Mouse (Mus musculus): ENCODE data around the gene Phf7.

Phf7 gene

DNA sequence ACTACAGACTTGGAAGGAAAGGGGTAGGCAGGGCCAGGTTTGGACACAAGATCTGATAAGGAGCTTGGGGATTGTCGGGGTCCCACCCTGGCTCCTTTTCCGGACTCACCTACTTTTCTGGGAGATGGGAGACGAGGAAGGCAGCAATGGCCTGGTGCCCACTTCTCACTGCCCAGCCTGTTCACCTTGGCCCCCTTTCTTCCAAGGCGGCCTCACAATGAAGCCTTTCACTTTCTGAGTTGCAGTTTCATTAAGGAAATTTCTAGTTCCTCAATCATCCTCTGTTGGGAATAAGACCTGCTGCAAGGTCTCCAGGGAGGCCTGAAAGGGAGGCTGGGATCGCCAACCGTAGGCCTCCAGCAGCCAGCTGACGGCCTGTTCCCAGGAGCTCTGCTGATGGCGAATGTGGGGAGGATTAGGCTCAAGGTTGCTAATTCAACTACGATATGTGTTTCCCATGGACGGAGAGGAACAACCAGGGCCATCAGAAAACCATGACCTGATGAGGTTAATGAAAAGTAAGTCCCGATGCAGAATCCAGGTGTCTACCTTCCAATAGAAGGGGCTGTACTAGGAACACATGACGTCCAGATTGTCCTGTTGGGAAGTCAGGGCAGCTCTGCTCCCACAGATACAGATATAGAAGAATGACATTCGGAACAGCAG lies 18.6 kb downstream of the Phf7 start:
- no peak for DNase-seq

DNA sequence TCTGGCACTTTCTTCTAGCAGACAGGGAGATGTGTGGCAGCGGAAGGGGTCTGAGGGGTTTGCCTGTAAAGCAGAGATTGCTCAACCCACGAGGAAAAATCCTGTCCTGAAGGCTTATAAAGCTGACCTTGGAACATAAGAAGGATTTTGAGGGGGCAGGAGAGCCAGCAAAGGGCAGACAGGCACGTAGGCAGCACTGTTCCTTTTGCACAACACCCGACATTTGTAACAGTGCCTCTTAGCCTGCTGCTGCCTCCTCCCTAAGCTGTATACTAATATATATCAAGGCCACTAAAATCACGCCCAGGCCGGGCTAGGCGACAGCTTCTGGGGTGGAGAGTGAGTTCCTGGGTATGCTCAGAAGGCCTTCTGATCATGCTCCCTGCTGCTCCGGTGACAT lies 20.7 kb downstream of the Phf7 start:
- DNase-seq, result no peak

DNA sequence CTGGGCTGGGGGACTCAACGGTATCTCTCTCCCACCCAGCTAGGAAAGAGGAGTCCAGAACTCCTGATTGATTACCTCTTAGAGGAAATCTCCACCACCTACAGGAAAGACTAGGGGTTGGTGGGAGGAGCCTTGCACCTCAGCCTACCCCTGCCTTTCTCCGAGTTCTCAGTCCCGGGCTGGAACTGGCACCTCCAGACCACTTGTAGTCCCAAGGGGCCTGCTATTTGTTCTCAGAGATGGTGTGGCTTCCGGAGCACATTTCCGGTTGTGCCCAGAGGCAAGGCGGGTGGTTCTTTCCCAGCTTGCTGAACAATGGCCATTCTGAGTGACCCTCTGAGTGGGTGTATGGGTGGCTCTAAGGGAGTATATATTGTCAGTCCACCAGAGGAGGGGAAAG lies 22.9 kb downstream of the Phf7 start:
- DNase-seq, result no peak

DNA sequence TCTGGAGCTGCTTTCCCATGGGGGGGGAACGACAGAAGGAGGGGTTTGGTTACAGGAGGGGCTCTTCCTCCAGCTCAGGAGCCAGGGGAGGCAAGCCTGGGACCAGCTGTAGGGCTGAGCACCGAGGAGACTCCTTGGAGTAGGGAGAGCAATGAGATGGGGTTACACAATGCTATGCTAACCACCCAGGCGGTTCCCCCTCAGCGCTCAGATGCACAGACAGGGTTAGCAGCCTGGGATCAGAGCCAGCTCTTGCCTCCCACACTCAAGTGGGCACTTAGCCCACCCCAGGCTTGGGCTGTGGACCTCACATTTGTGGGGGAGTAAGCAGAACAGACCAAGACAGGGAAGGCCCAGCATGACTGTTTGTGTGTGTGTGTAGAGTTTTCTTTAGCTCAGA lies 24.1 kb downstream of the Phf7 start:
- DNase-seq, result no peak

DNA sequence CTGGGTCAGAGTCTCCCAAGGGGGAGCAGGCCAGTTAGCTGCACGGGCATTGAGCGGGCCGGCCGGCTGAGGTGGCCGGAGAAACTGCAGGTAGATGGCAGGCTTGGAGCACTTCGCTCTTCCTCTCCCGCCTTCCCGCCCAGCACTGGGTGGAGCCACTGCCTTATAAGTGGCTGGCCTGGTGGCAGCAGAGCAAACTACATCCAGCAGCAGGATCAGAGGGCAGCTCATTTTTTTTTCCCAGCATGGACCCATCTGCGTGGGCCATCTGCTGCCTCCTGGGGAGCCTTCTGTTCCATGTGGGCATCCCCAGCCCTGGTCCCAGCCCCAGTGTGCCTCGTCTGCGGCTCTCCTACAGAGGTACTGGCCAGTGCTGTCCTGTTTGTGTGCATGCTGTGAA lies 33.5 kb downstream of the Phf7 start, which contains the start of gene Sema3g:
Gene Sema3g, plus strand, starts transcription at position 195 of the 400 bp plus-strand sequence.
- DNase-seq, result peak; percentile 87

DNA sequence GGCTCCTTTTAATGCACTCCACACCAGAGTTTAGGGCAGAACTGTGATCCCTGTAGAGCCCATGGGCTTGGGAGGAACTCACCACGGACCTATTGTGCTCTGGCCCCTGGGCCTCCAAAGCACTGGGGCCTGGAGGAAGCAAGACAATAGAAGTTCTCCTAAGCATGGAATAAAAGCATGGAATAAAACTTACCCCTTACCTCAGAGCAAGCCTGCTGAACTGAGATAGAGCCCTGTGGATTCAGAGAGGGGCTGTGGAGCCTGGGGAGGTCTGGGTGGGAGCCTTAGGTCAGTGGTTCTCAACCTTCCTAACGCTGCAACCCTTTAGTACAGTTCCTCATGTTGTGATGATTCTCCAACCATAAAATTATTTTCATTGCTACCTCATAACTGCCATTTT lies 34.3 kb downstream of the Phf7 start, which contains the start of gene Nisch:
Gene Nisch, minus strand, starts transcription at position 101 of the 400 bp plus-strand sequence.
- DNase-seq, result no peak

DNA sequence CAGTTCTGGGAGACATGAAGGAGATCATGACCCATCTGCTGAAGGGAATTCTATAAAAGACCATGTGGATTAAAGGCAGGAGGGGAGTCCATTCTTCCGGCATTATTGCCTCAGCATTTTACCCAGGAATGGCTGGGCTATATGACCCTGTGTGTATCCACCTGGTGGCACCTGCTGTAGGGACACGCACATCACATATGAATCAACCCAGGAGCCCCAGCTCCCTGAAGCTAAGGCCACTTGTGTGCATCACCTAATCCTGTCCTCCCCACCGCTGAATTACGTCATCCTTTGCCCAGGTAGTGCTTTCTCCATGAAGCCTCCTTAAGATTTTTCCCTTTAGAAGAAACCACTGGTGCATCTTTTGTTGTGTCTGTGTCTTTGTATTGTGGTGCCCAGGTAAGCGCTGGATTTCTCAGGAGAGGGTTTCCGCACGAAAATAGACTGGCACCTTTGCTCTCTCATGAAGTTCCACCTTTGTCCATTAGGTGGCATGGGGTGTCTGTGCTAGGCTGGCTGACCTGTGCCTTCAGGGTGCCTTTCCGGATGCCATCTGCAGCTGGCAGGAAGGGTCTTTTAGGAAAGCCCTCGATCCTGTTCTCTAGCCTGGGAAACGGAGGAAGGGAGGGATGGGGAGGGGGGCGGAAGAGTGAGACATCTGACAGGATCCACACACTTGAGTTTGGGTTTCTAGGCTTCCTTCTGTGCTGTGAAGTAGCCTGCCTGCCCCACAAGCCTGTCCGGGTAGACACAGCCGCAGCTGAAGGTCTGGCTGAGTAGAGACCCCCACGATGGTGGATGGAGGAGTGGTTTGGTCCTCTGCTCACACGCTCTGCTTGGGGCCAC lies 35.7 kb downstream of the Phf7 start:
- peak; percentile 68 for DNase-seq

DNA sequence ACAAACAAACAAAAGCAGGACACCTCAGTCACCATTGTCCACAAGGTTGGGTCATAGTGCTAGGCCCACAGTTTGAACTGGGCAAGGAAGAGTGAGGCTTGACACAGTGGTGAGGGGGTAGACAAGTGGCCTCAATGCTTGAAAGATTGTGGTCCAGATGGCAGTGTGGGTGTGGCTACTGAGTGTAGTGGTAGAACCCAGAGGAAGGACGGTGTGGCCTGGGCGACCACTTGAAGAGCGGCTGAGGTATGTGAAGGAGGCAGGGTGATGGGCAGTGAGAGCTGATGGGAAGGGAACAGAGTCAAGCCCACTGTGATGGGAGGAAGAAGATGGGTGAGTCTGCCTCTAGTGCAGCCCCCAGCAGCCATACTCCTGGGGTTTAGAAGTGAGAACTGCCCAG lies 36.4 kb downstream of the Phf7 start:
- DNase-seq, result peak; percentile 41

DNA sequence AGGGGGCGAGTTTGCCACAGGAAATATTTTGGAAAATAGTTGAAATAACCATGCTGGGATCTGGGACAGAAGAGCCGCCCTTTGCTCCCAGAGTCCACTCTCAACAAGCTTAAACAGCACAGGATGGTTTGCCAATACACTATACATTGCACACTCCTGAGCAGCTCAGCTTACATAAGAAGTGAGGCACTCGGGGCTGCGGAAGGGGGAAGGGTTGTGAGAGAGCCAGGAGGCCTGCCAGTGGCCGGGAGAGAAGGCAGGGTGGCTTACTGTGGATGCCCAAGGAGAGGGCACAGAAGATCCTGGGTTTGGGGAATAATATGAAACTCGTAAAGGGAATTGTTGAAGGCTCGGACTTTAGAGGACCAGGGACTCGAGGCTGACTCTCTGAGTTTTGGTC lies 37.2 kb downstream of the Phf7 start:
- DNase-seq, result no peak

DNA sequence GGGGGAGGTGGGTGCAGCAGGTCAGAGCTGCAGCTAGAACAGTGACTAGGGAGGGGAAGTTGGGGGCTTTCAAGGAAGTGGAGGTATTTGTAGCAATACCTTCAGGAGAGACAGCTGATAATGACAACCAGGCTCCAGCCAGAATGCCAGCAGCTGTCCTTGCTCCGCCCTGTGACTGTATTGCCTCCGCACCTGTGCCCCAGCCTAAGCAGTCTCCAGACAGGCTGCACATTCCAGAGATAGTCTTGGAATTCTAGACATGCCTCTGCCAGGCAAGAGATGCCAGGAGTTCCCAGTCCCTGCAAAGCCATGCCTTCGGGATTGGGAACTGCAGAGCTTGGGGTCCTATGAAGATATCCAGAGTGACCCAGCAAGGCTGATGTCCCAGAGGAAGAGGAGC lies 38.6 kb downstream of the Phf7 start:
- peak; percentile 9 for DNase-seq

DNA sequence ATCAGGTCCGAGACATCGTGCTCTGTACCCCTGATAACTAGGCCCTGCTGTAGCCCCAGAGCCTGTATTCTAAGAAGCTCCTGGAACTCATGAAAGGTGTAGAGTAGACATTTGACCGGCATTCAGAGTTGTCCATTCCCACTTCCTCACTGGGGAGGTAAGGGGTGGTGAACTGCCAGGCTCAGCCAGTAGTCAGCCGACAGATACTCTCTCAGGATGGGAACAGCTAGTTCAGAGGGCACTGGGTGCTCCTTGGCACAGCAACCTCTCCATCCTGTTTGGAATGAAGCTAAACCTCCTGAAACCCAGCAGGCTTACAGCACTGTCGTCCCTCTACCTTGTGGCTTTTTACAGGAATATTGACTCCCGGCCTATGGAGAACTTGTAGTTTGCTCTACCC lies 39.3 kb downstream of the Phf7 start:
- DNase-seq, result no peak

DNA sequence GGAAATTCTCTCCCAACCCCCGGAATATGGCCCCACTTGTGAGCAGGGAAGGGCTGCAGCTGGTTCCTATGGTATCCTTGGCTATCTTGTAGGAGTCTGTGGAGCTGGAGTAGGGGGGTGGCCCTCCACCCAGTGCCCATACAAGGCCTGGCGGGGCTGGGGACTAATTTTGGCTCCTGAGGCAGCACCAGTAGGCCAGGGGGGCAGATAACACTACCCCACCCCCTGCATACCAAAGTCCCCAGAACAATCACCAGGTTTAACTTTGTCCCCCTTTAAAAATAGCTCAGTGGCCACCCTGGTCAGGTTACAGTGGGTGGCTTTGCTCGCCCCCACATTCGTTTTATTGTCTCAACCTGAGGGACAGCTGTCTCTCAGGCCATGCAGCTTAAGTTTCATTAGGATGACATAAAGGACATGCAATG lies 42.0 kb downstream of the Phf7 start:
- DNase-seq, result no peak

DNA sequence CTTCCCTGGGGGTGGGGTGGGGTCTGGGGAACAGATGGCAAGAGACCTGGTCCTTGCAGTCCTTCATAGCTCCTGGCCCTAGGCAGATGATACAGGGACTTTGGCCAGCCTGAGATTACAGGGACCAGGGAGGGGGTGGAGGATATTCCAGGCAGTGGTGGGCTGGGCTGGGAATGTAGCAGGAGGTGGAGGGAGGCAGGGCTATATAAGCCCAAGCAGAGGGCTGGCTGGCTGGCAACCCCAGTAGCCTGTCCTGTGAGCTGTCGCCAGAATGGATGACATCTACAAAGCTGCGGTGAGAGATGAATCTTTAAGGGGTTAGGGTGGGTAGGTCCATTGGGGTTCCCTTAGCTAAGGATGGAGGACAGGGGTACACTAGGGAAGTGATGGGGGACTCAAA lies 43.0 kb downstream of the Phf7 start, which contains the start of gene Tnnc1:
Gene Tnnc1, plus strand, starts transcription at position 229 of the 400 bp plus-strand sequence.
- no peak for DNase-seq

DNA sequence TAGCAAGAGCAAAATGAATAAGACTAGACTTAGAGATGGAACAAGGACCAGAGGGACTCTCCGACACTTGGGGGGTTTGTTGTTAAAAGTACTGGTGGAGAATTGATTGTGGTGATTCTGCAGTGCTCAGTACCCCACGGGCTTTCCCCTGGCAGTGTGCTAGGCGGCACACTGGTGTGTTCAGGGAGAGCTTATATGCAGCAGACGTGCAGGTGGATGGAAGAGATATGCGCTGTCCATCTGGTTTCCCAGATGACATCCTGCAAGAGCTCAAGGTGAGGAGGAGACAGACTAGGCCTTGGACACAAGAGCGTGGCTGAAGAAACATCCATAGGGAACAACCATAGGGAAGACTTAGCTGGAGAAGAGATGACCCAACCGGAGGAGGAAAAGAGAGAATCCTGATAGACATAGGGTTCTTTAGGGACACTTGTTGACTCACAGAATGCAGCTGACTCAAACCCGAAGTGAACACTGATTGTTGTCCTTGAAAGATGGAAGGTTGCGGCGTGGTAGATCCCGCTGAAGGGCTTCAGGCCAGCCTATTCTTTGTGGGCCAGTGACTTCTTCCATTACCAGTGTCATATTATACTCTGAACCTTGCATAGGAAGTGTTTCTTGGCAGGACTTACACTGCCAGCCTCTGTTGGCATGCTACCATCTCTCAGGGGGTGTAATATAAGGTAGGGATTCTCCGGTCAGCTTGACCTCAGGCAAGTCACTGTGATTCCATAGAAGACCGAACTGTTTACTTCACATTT lies 43.9 kb downstream of the Phf7 start:
- DNase-seq, result peak; percentile 63

DNA sequence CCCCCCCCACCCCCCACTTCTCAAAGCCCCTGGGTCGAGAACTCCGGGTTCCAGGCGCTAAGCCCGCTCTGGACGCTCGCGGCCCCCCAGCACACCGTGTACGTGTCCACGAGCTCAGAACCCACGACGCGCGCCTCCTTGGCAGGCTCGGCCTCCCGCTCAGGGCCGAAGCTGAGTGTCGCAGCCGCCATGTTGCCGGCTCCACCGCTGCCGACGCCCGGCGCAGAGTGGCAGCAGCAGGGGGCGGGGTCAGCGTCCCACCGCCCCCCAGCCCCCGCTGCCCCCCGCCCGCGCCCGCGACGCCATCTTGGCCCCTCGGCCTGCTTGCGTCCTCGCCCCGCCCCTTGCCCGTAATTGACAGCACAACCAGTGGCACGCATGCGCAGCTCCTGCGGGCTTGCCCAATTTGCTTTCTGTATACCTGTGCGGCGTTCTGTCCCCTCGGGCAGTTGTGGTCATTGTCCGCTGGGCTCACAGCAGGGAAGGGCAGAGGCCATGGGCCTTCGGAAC lies 44.6 kb downstream of the Phf7 start:
- peak; percentile 96 for DNase-seq

DNA sequence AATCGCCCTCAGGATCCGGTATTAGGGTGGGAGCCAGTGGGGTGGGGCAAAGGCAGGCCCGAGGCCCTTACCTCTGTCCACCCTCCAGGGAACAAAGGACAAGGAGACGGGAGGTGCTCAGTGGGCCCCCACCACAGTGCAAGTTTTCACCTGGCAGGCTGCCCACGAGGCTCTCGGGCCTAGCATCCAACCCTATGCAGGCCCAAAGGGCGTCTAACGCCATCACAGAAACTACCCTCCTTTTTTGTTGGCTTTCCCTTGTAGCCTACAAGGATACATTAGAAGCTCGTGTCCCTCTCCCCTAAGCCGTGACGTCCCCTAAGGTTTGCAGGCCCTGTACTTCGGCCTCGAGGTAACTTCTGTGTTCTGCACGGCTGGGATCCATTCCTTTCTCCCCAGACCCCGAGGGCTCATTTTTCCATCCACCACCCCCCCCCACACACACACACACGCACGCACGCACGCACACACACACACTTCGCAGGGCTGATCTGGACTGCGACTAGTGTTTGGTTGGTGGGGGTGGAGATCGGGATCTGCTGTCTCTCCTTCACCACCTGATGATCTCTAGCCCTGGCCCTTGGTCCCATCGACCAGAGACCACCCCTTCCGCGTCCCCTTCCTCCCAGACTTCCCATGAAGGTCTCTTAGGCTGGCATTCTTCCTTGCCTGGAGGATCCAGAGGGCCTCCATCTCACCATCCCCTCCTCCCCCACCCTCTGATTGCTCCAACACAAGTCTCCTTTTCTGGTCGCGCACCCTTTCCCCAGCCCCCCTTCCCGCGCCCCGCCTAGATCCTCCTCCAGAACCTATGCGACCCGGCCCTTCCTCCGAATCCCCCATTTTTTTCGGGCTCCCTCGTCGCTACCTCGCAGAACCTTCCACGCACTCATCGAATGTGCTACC lies 45.3 kb downstream of the Phf7 start:
- peak; percentile 76 for DNase-seq

DNA sequence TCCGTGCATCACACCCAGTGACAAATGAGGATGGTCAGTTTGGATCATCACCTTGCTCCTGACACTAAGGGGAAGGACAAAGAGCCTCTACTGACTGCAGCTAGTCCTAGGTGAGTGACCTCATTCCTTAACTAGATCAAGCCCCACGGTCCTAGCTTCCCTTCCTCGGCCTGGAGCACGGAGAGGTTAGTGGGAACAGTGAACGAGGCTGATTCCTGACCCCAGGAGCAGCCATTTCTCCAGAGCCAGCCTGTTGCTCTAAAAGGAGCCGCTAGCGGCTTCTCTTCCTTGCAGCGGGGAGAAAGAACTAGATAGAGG lies 45.9 kb downstream of the Phf7 start:
- DNase-seq, result peak; percentile 58

DNA sequence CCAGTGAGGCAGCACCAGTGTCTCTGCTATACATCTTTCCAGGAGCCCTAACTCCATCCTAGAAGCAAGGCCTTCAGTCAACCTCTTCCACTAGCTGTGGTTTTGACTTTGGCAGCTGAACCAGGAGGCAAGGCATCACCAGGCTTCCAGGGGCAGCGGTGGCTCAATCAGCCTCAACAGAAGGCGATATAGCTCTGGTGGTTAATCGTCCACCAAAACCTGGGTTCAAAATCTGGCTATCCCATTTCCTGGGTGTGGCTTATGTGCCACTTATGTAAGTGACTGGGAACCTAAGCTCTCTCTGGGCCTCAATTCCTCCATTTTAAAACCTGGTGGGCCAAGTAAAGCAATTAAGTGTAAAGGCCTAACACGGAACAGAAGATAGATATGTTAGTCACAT lies 46.3 kb downstream of the Phf7 start:
- no peak for DNase-seq

DNA sequence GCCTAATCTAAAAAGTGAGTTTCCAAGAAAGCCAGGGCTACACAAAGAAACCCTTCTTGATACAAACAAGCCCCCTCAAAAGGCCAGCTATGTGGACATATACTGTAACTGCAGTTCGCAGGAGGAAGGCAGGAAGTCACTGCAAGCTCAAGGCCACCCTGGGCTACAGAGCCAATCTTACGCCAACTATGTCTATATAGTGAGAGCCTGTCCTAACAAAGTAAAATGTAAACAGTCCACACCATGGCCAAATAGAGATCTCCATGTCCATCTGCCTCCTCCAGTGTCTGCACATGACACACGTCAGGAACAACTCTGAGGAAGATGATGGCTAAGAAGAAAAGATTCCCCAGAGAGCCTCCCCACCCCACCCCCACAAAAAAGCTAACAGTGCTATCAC lies 51.1 kb downstream of the Phf7 start:
- DNase-seq, result no peak

DNA sequence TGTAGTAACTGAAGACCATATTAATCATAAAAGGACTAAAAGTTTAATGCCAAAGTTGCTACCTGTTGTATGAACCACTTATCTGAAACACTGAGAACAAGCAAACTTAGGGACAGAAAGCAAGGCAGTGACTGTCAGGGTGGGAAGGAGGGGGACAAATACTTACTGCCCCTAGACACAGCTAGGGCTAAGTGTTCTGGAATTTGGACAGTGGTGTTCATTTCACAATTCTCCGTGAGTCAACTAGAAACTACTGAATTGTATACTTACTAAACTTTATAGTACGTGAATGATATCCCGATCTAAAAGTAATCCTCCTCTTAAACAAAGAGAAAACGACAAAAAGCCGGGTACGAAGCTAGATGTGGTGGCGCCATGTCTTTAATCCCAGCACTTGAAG lies 51.5 kb downstream of the Phf7 start:
- no peak for DNase-seq

DNA sequence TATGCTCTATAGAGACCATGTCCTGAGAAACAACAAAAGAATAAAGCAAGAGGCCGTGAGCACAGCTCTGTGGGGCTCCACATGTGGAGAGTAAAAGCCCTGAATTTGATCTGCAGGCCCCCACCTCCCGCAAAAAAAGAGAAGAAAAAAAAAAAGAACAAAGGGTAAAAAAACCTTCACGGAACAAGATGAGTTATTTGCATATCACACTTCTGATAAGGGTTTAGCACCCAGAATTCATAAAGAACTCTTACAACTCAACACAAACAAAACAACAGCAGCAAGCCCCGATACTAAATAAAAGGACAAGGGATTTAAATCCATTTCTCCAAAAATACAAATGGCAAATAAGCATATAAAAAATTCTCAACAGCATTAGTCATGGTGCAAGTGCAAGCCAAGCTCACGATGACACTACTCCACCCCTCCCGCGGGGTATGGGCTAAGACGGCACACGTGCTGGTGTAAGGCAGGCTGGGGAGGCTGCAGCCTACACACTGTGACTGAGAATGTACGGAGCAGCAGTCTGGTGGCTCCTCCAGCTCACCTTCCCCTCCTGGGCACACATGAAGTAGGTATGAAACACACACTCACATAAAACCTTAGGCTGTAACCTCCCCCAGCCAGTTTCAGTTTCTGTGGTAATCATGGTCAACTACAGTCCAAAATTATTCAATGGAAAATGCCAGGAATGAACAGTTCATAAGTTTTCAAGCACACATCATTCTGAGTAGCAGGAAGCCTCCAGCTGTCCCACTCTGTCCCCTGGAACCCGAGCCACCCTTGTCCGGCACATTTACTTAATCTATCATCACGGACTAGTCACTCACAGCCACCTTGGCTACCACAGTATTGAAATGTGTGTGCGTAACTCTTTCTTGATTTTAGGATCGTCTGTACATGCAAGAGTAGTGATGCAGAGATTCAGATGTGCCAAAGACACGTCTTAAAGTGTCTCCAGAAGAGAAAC lies 53.3 kb downstream of the Phf7 start:
- DNase-seq, result no peak

Measured in cerebellum, adult 11-12 months (tissue).